Mouse (Mus musculus) midbrain, embryonic 13.5 days (tissue): ENCODE measurements around the gene Ppard. TPM values are rescaled to one million over a fixed set of nuclear protein-coding genes. Genes with fewer than 3 reads are reported as not detected.

Source experiments
- ATAC-seq: fragments of 200-750 bp; cut with Nextera tagmentation; 2 replicates; pipeline ENCODE4 v1.8.0; 2017; ENCODE audit warnings: mild to moderate bottlenecking, moderate TSS enrichment, moderate library complexity
- H3K27ac ChIP-seq: fragments of 300-500 bp; sonication (generic); 2 replicates; pipeline ENCODE4 v1.5.1; 2015; ENCODE audit warnings: inconsistent platforms, mild to moderate bottlenecking, moderate library complexity
- H3K27me3 ChIP-seq: fragments of 300-500 bp; sonication (generic); 2 replicates; pipeline ENCODE4 v1.6.1; 2015; ENCODE audit warnings: mild to moderate bottlenecking, inconsistent platforms
- H3K36me3 ChIP-seq: fragments of 300-500 bp; sonication (generic); 2 replicates; pipeline ENCODE4 v1.6.1; 2015; ENCODE audit warnings: mild to moderate bottlenecking, inconsistent platforms
- H3K4me1 ChIP-seq: fragments of 300-500 bp; sonication (generic); replicated peaks from 2 replicates; pipeline ENCODE4 v1.6.1; 2015; ENCODE audit warnings: inconsistent platforms
- H3K4me2 ChIP-seq: fragments of 300-500 bp; sonication (generic); replicated peaks from 2 replicates; pipeline ENCODE4 v1.6.1; 2015; ENCODE audit warnings: moderate library complexity, mild to moderate bottlenecking, inconsistent platforms
- H3K4me3 ChIP-seq: fragments of 300-500 bp; sonication (generic); replicated peaks from 2 replicates; pipeline ENCODE4 v1.5.1; 2015; ENCODE audit warnings: mild to moderate bottlenecking, inconsistent platforms
- H3K9ac ChIP-seq: fragments of 300-500 bp; sonication (generic); replicated peaks from 2 replicates; pipeline ENCODE4 v1.6.1; 2015; ENCODE audit warnings: mild to moderate bottlenecking, inconsistent platforms
- H3K9me3 ChIP-seq: fragments of 300-500 bp; sonication (generic); 2 replicates; pipeline ENCODE4 v1.6.1; 2016; ENCODE audit warnings: mild to moderate bottlenecking, inconsistent platforms
- WGBS: fragments of 180-500 bp; shearing (Covaris S2); methylation state at CpG from one replicate; pipeline ENCODE4 v1.1.7; 2015; 5-methylcytosine and 5-hydroxymethylcytosine counted together
- polyA plus RNA-seq: library from polyadenylated mRNA; unstranded; fragments of >200 nt; fragmentation: Nextera tagmentation; extraction: Ambion mirVana; gene quantifications from 2 replicates; pipeline ENCODE4 v1.2.1, GENCODE M21; 2015

Ppard gene
- polyA plus RNA-seq, 1 experiment from 2014 or later = 1.4 TPM

- under 1% methylated on average over 21 of the region's 21 CpGs for WGBS
- H3K9ac ChIP-seq = peak overlapping the region; percentile 62; the same call in 1 of the 2 replicates
- no peaks in the 10 kb centered on the region for H3K9me3 ChIP-seq
- H3K27ac ChIP-seq = peak overlapping the region; percentile 47
- H3K27me3 ChIP-seq = 0 out of 2 replicates have a peak, but pooled peaks cover 6% of the 10 kb centered on the region
- peak overlapping the region; percentile 69 for H3K4me2 ChIP-seq
- peaks cover 19% of the 10 kb centered on the region for H3K4me1 ChIP-seq
- H3K4me3 ChIP-seq = peak overlapping the region; percentile 37
- no peaks in the 10 kb centered on the region for H3K36me3 ChIP-seq
- peak; percentile 54 for ATAC-seq
These were observed 6.5 kb upstream of the Ppard start for GRCm38 (mm10) chr17:28226014-28226413.

- peaks cover 19% of the 10 kb centered on the region for H3K4me1 ChIP-seq
- no peak overlapping the region for H3K9ac ChIP-seq
- no peaks in the 10 kb centered on the region for H3K36me3 ChIP-seq
- no peak overlapping the region for H3K4me3 ChIP-seq
- no peak overlapping the region for H3K4me2 ChIP-seq
- H3K27ac ChIP-seq = no peak overlapping the region
- no peak for ATAC-seq
- WGBS = 83% methylated on average over 6 of the region's 6 CpGs
- H3K9me3 ChIP-seq = no peaks in the 10 kb centered on the region
- H3K27me3 ChIP-seq = no peaks in the 10 kb centered on the region
These were observed 2.0 kb upstream of the Ppard start for GRCm38 (mm10) chr17:28230486-28230885.

GRCm38 (mm10) chr17:28231026-28231736 is 1.3 kb upstream of the Ppard start:
- 90% methylated on average over 18 of the region's 18 CpGs for WGBS
- Histone ChIP-seq H3K9me3 (no peaks in the 10 kb centered on the region), H3K27me3 (no peaks in the 10 kb centered on the region), H3K36me3 (no peaks in the 10 kb centered on the region), H3K9ac (no peak overlapping the region), H3K4me3 (no peak overlapping the region), H3K4me1 (peaks cover 14% of the 10 kb centered on the region), H3K4me2 (no peak overlapping the region), H3K27ac (no peak overlapping the region)
- no peak for ATAC-seq

DNA sequence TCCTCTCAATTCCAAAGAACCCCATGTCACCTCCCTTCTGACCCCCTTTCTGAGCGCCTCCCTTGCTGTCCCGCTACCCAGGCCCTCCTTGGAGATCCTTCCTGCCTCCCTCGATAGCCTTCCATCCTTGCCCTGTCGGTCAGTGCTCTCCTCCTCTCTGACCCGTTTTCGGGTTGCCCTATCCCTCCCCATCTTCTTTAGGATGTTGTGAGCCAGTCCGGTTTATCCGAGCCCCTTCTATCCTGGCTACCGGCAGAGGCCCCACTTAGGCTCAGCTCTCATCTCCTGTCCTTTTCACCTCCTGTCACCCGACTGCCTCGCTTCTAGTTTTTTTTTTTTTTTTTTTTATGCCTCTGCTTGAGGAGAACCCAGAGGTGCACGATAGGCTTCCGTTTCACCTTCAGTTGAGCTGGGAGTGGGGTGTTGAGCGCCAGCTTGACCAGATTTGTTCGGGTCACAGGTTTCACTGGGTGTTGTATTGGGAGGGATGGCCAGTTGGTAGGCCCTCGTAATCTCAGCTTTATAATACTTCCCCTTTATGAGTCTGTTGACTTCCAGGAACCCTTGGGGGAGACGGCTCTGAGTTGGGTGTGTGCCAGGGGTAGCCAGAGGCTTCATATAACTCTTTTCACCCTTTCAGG is 711 bp downstream of the Ppard start:
- H3K4me2 ChIP-seq = peak overlapping the region; percentile 85
- no peaks in the 10 kb centered on the region for H3K36me3 ChIP-seq
- 5% methylated on average over 17 of the region's 17 CpGs for WGBS
- H3K4me3 ChIP-seq = peak overlapping the region; percentile 62
- no peaks in the 10 kb centered on the region for H3K9me3 ChIP-seq
- H3K9ac ChIP-seq = peak overlapping the region; percentile 77
- no peak for ATAC-seq
- H3K27ac ChIP-seq = 0 out of 2 replicates have a peak overlapping the region, but pooled peaks have one; percentile 7
- H3K27me3 ChIP-seq = no peaks in the 10 kb centered on the region
- H3K4me1 ChIP-seq = peaks cover 14% of the 10 kb centered on the region

DNA sequence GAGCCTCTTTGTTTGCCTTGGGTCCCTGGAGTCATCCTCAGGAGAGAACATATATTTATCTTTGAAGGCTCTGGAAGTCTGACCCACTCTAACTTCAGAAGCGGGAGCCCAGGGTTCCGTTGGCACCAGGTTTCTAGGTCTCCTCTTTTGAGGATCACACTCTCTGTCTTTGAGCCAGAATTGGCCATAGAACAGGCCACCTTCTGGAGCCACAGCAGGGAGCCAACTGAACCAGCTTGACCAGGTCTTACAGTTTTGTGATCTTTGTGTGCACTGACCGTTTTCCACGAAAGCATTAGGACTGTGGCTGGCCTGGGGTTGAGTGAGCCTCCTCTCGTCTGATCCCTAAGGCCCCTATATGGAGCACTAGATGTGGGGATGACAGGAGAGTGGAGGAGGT is 2.1 kb downstream of the Ppard start:
- Histone ChIP-seq H3K9me3 (no peaks in the 10 kb centered on the region), H3K4me1 (peaks cover 14% of the 10 kb centered on the region), H3K36me3 (no peaks in the 10 kb centered on the region), H3K27me3 (no peaks in the 10 kb centered on the region), H3K27ac (no peak overlapping the region), H3K4me3 (no peak overlapping the region), H3K9ac (peak overlapping the region; percentile 28; the same call in 1 of the 2 replicates), H3K4me2 (0 out of 2 replicates have a peak overlapping the region, but pooled peaks have one; percentile 85)
- ATAC-seq = no peak
- WGBS = 83% methylated on average over 5 of the region's 5 CpGs

DNA sequence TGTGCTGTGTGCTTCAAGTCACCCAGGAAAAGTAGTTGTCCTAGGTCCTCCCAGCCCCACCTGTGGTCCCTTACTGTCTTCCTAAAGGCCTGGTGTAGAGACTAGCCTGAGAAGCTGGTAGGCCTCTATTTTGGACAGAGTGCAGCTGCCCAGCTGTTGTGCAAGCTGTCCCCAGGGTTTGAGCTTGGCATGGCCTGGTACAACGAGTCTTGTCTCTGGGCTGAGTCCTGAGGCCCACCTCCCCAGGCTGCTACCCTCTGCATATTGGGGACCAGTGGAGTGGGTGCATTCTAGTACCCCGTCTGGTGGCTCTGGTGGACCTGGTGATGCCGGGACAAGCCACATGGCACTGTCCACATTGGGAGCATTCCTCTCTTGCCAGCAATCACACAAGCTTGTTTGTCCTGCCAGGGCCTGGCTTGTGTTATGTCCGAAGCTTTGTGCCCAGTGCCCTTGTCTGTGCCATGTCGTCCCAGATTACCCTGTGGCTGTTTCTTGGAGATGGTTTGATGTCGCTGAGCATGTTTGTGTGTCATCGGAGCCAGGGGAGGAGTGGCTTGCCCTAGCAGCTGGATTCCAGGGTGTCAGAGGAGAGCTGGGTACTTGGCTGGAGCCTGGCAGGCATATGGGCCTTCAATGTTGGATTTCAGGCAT is 3.6 kb downstream of the Ppard start:
- no peaks in the 10 kb centered on the region for H3K27me3 ChIP-seq
- no peak overlapping the region for H3K27ac ChIP-seq
- H3K9ac ChIP-seq = 0 out of 2 replicates have a peak overlapping the region, but pooled peaks have one; percentile 10
- H3K4me2 ChIP-seq = no peak overlapping the region
- 82% methylated on average over 7 of the region's 7 CpGs for WGBS
- H3K4me3 ChIP-seq = no peak overlapping the region
- H3K4me1 ChIP-seq = peaks cover 14% of the 10 kb centered on the region
- H3K36me3 ChIP-seq = no peaks in the 10 kb centered on the region
- no peaks in the 10 kb centered on the region for H3K9me3 ChIP-seq
- no peak for ATAC-seq

DNA sequence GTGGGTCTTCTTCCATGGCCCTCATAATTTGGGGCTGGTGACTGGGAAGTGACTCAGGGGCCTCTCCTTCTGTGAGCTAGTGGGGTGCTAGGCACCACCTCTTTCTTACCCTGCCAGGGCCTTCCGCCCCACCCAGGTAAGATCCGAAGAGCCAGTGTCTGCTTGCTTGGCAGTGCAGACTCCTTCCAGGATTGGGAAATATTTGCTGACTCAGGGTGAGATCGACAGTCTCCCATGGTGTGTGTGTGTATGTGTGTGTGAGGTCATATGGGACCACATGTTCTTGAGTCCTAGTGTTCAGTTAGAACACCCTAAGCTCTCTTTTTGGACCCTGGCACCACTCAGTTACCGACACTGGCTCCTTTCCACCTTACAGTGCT is 4.1 kb downstream of the Ppard start:
- no peaks in the 10 kb centered on the region for H3K9me3 ChIP-seq
- no peaks in the 10 kb centered on the region for H3K36me3 ChIP-seq
- no peaks in the 10 kb centered on the region for H3K27me3 ChIP-seq
- no peak for ATAC-seq
- H3K4me1 ChIP-seq = peaks cover 14% of the 10 kb centered on the region
- H3K4me3 ChIP-seq = no peak overlapping the region
- H3K4me2 ChIP-seq = no peak overlapping the region
- no peak overlapping the region for H3K9ac ChIP-seq
- WGBS = 84% methylated on average over 4 of the region's 4 CpGs
- no peak overlapping the region for H3K27ac ChIP-seq

DNA sequence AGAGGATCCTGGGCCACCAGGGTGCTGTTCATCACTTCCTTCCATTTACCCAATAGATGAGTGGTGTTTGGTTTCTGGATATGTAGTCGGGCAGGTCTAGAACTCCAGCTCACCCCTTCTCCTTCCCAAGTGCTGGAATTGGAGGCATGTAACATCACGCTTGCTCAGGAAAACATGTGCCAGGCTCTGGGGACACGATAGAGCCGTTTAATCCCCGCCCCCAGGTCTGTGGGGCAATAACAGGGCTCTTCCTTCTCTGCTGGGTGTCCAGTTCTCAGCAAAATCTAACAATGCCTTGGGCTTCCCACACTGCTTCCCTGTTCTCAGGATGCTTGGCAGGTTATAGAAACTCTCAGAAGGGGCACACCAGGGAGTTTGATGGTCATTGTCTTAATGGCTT is 4.9 kb downstream of the Ppard start:
- Histone ChIP-seq H3K27ac (no peak overlapping the region), H3K36me3 (no peaks in the 10 kb centered on the region), H3K4me1 (peaks cover 14% of the 10 kb centered on the region), H3K27me3 (no peaks in the 10 kb centered on the region), H3K4me2 (no peak overlapping the region), H3K4me3 (no peak overlapping the region), H3K9me3 (no peaks in the 10 kb centered on the region), H3K9ac (no peak overlapping the region)
- WGBS = 69% methylated on average over 5 of the region's 5 CpGs
- no peak for ATAC-seq

DNA sequence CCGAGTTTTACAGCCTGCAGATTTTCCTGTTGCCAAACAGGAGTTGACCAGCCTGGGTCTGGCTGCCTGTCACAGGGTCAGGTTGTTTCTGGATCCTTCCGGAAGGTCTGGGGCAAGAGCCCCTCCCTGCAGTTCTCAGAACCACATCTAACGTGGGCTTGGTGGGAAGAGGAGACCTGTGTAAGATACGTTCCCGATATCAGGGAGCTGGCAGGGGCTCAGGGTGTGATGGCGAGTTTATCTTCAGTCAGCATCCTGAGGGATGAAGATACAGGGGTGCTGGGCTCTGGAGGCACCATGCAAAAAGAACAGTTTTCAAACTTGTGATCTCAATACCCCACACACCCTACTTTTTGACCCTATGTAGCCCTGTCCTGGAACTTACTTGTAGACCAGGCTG is 5.4 kb downstream of the Ppard start:
- Histone ChIP-seq H3K4me1 (peaks cover 14% of the 10 kb centered on the region), H3K9ac (no peak overlapping the region), H3K36me3 (no peaks in the 10 kb centered on the region), H3K27me3 (no peaks in the 10 kb centered on the region), H3K4me3 (no peak overlapping the region), H3K9me3 (no peaks in the 10 kb centered on the region), H3K4me2 (no peak overlapping the region), H3K27ac (no peak overlapping the region)
- WGBS = 70% methylated on average over 6 of the region's 6 CpGs
- no peak for ATAC-seq

DNA sequence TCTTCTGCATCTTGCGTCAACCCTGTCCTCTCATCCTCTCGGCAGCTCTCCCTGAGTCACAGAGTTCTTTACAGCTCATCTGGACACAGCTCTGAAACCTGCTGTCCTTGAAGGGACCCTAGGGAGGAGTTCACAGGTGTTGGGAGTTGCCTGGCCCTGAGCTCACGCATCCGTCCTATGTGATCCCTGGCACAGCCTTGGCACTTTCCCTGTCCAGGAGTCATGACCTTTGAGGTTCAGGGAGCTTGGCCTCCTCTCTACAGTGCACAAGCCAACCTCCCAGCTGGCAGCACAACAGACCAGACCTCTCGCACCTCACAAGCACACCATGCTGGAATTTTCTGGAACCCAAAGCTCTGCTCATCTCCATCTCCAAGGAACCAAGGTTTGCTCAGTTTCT is 8.3 kb downstream of the Ppard start:
- H3K36me3 ChIP-seq = no peaks in the 10 kb centered on the region
- 93% methylated on average over 5 of the region's 5 CpGs for WGBS
- no peaks in the 10 kb centered on the region for H3K9me3 ChIP-seq
- no peak overlapping the region for H3K9ac ChIP-seq
- peaks cover 15% of the 10 kb centered on the region for H3K4me1 ChIP-seq
- no peak overlapping the region for H3K4me3 ChIP-seq
- H3K4me2 ChIP-seq = no peak overlapping the region
- no peak overlapping the region for H3K27ac ChIP-seq
- no peak for ATAC-seq
- no peaks in the 10 kb centered on the region for H3K27me3 ChIP-seq

- Histone ChIP-seq H3K9ac (no peak overlapping the region), H3K4me2 (no peak overlapping the region), H3K27me3 (no peaks in the 10 kb centered on the region), H3K4me1 (peaks cover 15% of the 10 kb centered on the region), H3K9me3 (no peaks in the 10 kb centered on the region), H3K4me3 (no peak overlapping the region), H3K36me3 (no peaks in the 10 kb centered on the region), H3K27ac (no peak overlapping the region)
- ATAC-seq = no peak
- WGBS = 90% methylated on average over 6 of the region's 6 CpGs
These were observed 9.8 kb downstream of the Ppard start for GRCm38 (mm10) chr17:28242296-28242695.

GRCm38 (mm10) chr17:28244214-28244613 is 11.7 kb downstream of the Ppard start:
- ATAC-seq = no peak
- 80% methylated on average over 6 of the region's 6 CpGs for WGBS

More at GRCm38 (mm10) chr17:28244214-28244613, 11.7 kb downstream of the Ppard start:
- Histone ChIP-seq H3K4me3 (no peak overlapping the region), H3K27ac (no peak overlapping the region), H3K4me2 (no peak overlapping the region), H3K36me3 (no peaks in the 10 kb centered on the region), H3K9me3 (no peaks in the 10 kb centered on the region), H3K9ac (no peak overlapping the region), H3K4me1 (peaks cover 18% of the 10 kb centered on the region), H3K27me3 (no peaks in the 10 kb centered on the region)
